Mouse (Mus musculus): ENCODE data around the gene Nav3.

GRCm38 (mm10) chr10:109994302-109994701 lies 461.7 kb downstream of the Nav3 start:
- TF ChIP-seq CTCF (IDR thresholded peaks at IDR 0.05; ENCODE audit: low read depth) (no peak), EP300 (IDR thresholded peaks at IDR 0.05; ENCODE audit: low read depth) (no peak)
